Mouse (Mus musculus) kidney, adult 2 months (tissue): Measurements from ENCODE around the gene Mab21l1. TPM values are rescaled to one million over a fixed set of nuclear protein-coding genes. Genes with fewer than 3 reads are reported as not detected.

Source experiments
- DNase-seq: peaks from one replicate; pipeline ENCODE4 v3.0.0; 2021
- H3K27ac ChIP-seq: fragments of 200-500 bp; 2 replicates; pipeline ENCODE4 v1.5.1; 2012; ENCODE audit warnings: low read depth, low read length, control low read depth, inconsistent platforms; ENCODE audit not compliant: insufficient read depth
- H3K27me3 ChIP-seq: fragments of 200-500 bp; replicated peaks from 2 replicates; pipeline ENCODE4 v1.6.1; 2012; ENCODE audit warnings: mild to moderate bottlenecking, moderate library complexity, low read length, inconsistent platforms; ENCODE audit not compliant: control insufficient read depth, insufficient read depth
- H3K36me3 ChIP-seq: fragments of 200-500 bp; 2 replicates; pipeline ENCODE4 v1.6.1; 2012; ENCODE audit warnings: mild to moderate bottlenecking, moderate library complexity, low read length, inconsistent platforms; ENCODE audit not compliant: control insufficient read depth, insufficient read depth
- H3K4me1 ChIP-seq: fragments of 200-500 bp; 2 replicates; pipeline ENCODE4 v1.6.1; 2011; ENCODE audit warnings: low read length; ENCODE audit not compliant: control insufficient read depth, insufficient read depth
- H3K4me3 ChIP-seq: fragments of 200-500 bp; 2 replicates; pipeline ENCODE4 v1.5.1; 2011; ENCODE audit warnings: mild to moderate bottlenecking, low read depth, low read length, control low read depth; ENCODE audit not compliant: insufficient read depth
- CTCF ChIP-seq: fragments of 200-500 bp; conservative IDR thresholded peaks from 2 replicates; pipeline ENCODE4 v1.5.1; 2011; ENCODE audit warnings: low read depth, mild to moderate bottlenecking, control low read depth, low read length, moderate library complexity, mixed read lengths; ENCODE audit not compliant: insufficient read depth, insufficient read length
- POLR2A ChIP-seq: fragments of 200-500 bp; IDR thresholded peaks from one replicate; pipeline ENCODE4 v1.6.1; 2011; ENCODE audit warnings: low read depth, low read length, control low read depth
- WGBS: fragments of 180-500 bp; shearing (Covaris S2); methylation state at CpG from one replicate; pipeline ENCODE4 v1.1.7; 2018; 5-methylcytosine and 5-hydroxymethylcytosine counted together
- polyA plus RNA-seq: library from polyadenylated mRNA; depleted of rRNA; stranded (reverse); fragments of >200 nt; gene quantifications from 2 replicates; pipeline ENCODE4 v1.2.3, GENCODE M21; 2012; rRNA removed

Mab21l1 gene
- polyA plus RNA-seq: 0.05 and 0.08 TPM in 2 replicates

GRCm38 (mm10) chr3:55782056-55782687 is at the start of gene Mab21l1:
Mab21l1 (plus strand) TSS chr3:55782510.
- peak; percentile 25 for DNase-seq
- H3K27me3 ChIP-seq: no peaks in the 10 kb centered on the region

GRCm38 (mm10) chr3:55733665-55734064 is 48.6 kb upstream of the Mab21l1 start:
- 86% methylated on average over 6 of the region's 6 CpGs for WGBS

More at GRCm38 (mm10) chr3:55782056-55782687, at the start of gene Mab21l1:
- Histone ChIP-seq H3K4me3 (no peak within 1 kb of the TSS), H3K27ac (no peak within 1 kb of the TSS), H3K4me1 (no peaks in the 10 kb centered on the region), H3K36me3 (no peaks in the 10 kb centered on the region)
- TF ChIP-seq POLR2A: no peak
- WGBS: 45% methylated on average over 16 of the region's 16 CpGs

GRCm38 (mm10) chr3:55741428-55741827 is 40.9 kb upstream of the Mab21l1 start:
- Histone ChIP-seq H3K27ac (no peak overlapping the region), H3K4me3 (no peak overlapping the region), H3K4me1 (no peaks in the 10 kb centered on the region), H3K27me3 (no peaks in the 10 kb centered on the region; the same call in 1 of the 2 replicates), H3K36me3 (no peaks in the 10 kb centered on the region)
- no peak for DNase-seq
- TF ChIP-seq CTCF: no peak
- WGBS: 85% methylated on average over 6 of the region's 6 CpGs

More at GRCm38 (mm10) chr3:55733665-55734064, 48.6 kb upstream of the Mab21l1 start:
- H3K27me3 ChIP-seq: no peaks in the 10 kb centered on the region
- TF ChIP-seq POLR2A (no peak), CTCF (no peak)
- no peaks in the 10 kb centered on the region for H3K36me3 ChIP-seq
- no peak overlapping the region for H3K4me3 ChIP-seq
- H3K4me1 ChIP-seq: no peaks in the 10 kb centered on the region
- DNase-seq: no peak
- H3K27ac ChIP-seq: no peak overlapping the region

- TF ChIP-seq POLR2A (no peak), CTCF (no peak)
- H3K36me3 ChIP-seq: no peaks in the 10 kb centered on the region
- H3K4me1 ChIP-seq: no peaks in the 10 kb centered on the region
- no peak overlapping the region for H3K27ac ChIP-seq
- 90% methylated on average over 5 of the region's 5 CpGs for WGBS
- no peaks in the 10 kb centered on the region; the same call in 1 of the 2 replicates for H3K27me3 ChIP-seq
- no peak for DNase-seq
- no peak overlapping the region for H3K4me3 ChIP-seq
Observed at GRCm38 (mm10) chr3:55742218-55742617, 40.1 kb upstream of the Mab21l1 start.

- H3K4me3 ChIP-seq: no peak overlapping the region
- H3K27ac ChIP-seq: no peak overlapping the region
- no peaks in the 10 kb centered on the region for H3K4me1 ChIP-seq
- no peaks in the 10 kb centered on the region; the same call in 1 of the 2 replicates for H3K27me3 ChIP-seq
- 91% methylated on average over 4 of the region's 4 CpGs for WGBS
- TF ChIP-seq POLR2A (no peak), CTCF (no peak)
- no peaks in the 10 kb centered on the region for H3K36me3 ChIP-seq
- DNase-seq: no peak
Observed at GRCm38 (mm10) chr3:55742654-55743053, 39.7 kb upstream of the Mab21l1 start.

- no peak overlapping the region for H3K27ac ChIP-seq
- WGBS: 84% methylated on average over 5 of the region's 5 CpGs
- H3K4me3 ChIP-seq: no peak overlapping the region
- TF ChIP-seq CTCF (no peak), POLR2A (no peak)
- H3K4me1 ChIP-seq: no peaks in the 10 kb centered on the region
- DNase-seq: no peak
- H3K27me3 ChIP-seq: no peaks in the 10 kb centered on the region; the same call in 1 of the 2 replicates
- H3K36me3 ChIP-seq: no peaks in the 10 kb centered on the region
Observed at GRCm38 (mm10) chr3:55743885-55744284, 38.4 kb upstream of the Mab21l1 start.

GRCm38 (mm10) chr3:55750445-55751065 is 31.8 kb upstream of the Mab21l1 start:
- H3K4me1 ChIP-seq: no peaks in the 10 kb centered on the region
- no peaks in the 10 kb centered on the region for H3K27me3 ChIP-seq
- no peak overlapping the region for H3K27ac ChIP-seq
- no peak overlapping the region for H3K4me3 ChIP-seq
- WGBS: 78% methylated on average over 11 of the region's 11 CpGs
- TF ChIP-seq POLR2A (no peak), CTCF (no peak)
- no peak for DNase-seq
- no peaks in the 10 kb centered on the region for H3K36me3 ChIP-seq
